Comparison of ENCODE assay signal across 10 mouse cellular contexts in genomic region chr16:17247727-17248126, GRCm38 (mm10). TPM values are rescaled to one million over a fixed set of nuclear protein-coding genes. Genes with fewer than 3 reads are reported as not detected.
A peak's percentile ranks its signal among the peaks of the same experiment; 100 is the strongest.
DNase-seq lines count a peak whose midpoint lies in the region; ATAC-seq lines count a peak whose summit lies in the region.
"Had no signal": no experiment of that assay in that cellular context is flagged by ENCODE, and none has a peak within 500 bp of the region (broad histone marks: within the 10 kb centered on the region; RNA-seq: fewer than 3 reads in every experiment).

No protein-coding gene starts in this region.

- H3K27ac ChIP-seq in lung, embryonic 16.5 days (ENCODE audit: low read length), result peak overlapping the region; percentile 72
- H3K27ac ChIP-seq in hindbrain, embryonic 13.5 days, result no peak overlapping the region
- H3K27ac ChIP-seq: forebrain, embryonic 10.5 days; stomach, embryonic 15.5 days had no signal

- peak; percentile 39 to 42 for DNase-seq in cerebellum, postnatal 14 days
- no peak for DNase-seq in cerebellum, postnatal 4 days (ENCODE audit: low spot score in 2 of 2)
- DNase-seq in brain, adult 2 months (ENCODE audit: low read depth, low spot score), result peak; percentile 47
- DNase-seq in heart, postnatal 10 days, result peak; percentile 74 to 76
- DNase-seq in gastrocnemius, postnatal 36 days, result no peak

- peak; percentile 76 for ATAC-seq in lung, embryonic 16.5 days (ENCODE audit: low read depth)
- no peak for ATAC-seq in inflammation-experienced regulatory T-cells, adult 6 months
- ATAC-seq in hindbrain, embryonic 13.5 days (ENCODE audit: low FRiP score), result no peak

- H3K9ac ChIP-seq in lung, embryonic 16.5 days (ENCODE audit: low read length), result no peak overlapping the region
- H3K9ac ChIP-seq in hindbrain, embryonic 13.5 days, result no peak overlapping the region
- H3K9ac ChIP-seq: stomach, embryonic 15.5 days had no signal

- no peak overlapping the region for H3K4me2 ChIP-seq in lung, embryonic 16.5 days (ENCODE audit: low read depth, low read length)
- H3K4me2 ChIP-seq in hindbrain, embryonic 13.5 days, result no peak overlapping the region
- H3K4me2 ChIP-seq: stomach, embryonic 15.5 days had no signal

- H3K36me3 ChIP-seq in lung, embryonic 16.5 days (ENCODE audit: control insufficient read depth, insufficient read depth, low read length), result no peaks in the 10 kb centered on the region
- H3K36me3 ChIP-seq in hindbrain, embryonic 13.5 days, result no peaks in the 10 kb centered on the region
- H3K36me3 ChIP-seq: stomach, embryonic 15.5 days had no signal

- WGBS in lung, embryonic 16.5 days, result 41% methylated on average over 4 of the region's 4 CpGs
- WGBS in hindbrain, embryonic 13.5 days, result 78% methylated on average over 4 of the region's 4 CpGs

- H3K27me3 ChIP-seq in lung, embryonic 16.5 days (ENCODE audit: control insufficient read depth, insufficient read depth, low read depth, low read length), result no peaks in the 10 kb centered on the region
- H3K27me3 ChIP-seq in hindbrain, embryonic 13.5 days, result no peaks in the 10 kb centered on the region
- H3K27me3 ChIP-seq: stomach, embryonic 15.5 days had no signal

- H3K9me3 ChIP-seq in lung, embryonic 16.5 days (ENCODE audit: control insufficient read depth, low read length), result no peaks in the 10 kb centered on the region
- no peaks in the 10 kb centered on the region for H3K9me3 ChIP-seq in hindbrain, embryonic 13.5 days
- H3K9me3 ChIP-seq: forebrain, embryonic 10.5 days; stomach, embryonic 15.5 days had no signal

- intact Hi-C loops in heart, postnatal 10 days (cut with DNase I), result no loop called here
- intact Hi-C loops in gastrocnemius, postnatal 36 days (cut with DNase I), result no loop called here

- H3K4me1 ChIP-seq in lung, embryonic 16.5 days (replicated peaks; ENCODE audit: control insufficient read depth, insufficient read depth, low read length), result peaks cover 38% of the 10 kb centered on the region
- peaks cover 41% of the 10 kb centered on the region for H3K4me1 ChIP-seq in hindbrain, embryonic 13.5 days (replicated peaks)

- no peak overlapping the region for H3K4me3 ChIP-seq in lung, embryonic 16.5 days (ENCODE audit: low read length)
- no peak overlapping the region for H3K4me3 ChIP-seq in hindbrain, embryonic 13.5 days
- H3K4me3 ChIP-seq: forebrain, embryonic 10.5 days; stomach, embryonic 15.5 days had no signal

RNA-seq across cellular contexts. Expression of gene Hic2, which starts 14.4 kb away (rescaled TPM):
- total RNA-seq in heart, postnatal 10 days (2021), result 1 to 10 TPM; 3.7 to 4.1 TPM
- polyA plus RNA-seq in lung, embryonic 16.5 days (2015; fragmentation: Nextera tagmentation; extraction: Ambion mirVana), result 4.1 and 4.5 TPM in 2 replicates
- 1 to 10 TPM; 1.1 to 1.3 TPM for total RNA-seq in gastrocnemius, postnatal 36 days (2021)
- polyA plus RNA-seq in inflammation-experienced regulatory T-cells, adult 6 months (2017; shearing (Covaris generic)), result 1 to 10 TPM in 1 of 3 experiments, under 1 TPM in 2; 0.72 to 1.8 (median 0.83) TPM
- polyA plus RNA-seq in hindbrain, embryonic 13.5 days (2015; fragmentation: Nextera tagmentation; extraction: Ambion mirVana), result 9.0 and 9.4 TPM in 2 replicates

RNA-seq across cellular contexts. Expression of gene Tmem191c, which starts 28.1 kb away (rescaled TPM):
- total RNA-seq in heart, postnatal 10 days (2021), result 1 to 10 TPM; 5.0 to 5.5 TPM
- 8.5 and 9.7 TPM in 2 replicates for polyA plus RNA-seq in lung, embryonic 16.5 days (2015; fragmentation: Nextera tagmentation; extraction: Ambion mirVana)
- total RNA-seq in gastrocnemius, postnatal 36 days (2021), result 1 to 10 TPM in 1 of 2 experiments, under 1 TPM in 1; 0.91 to 1.4 TPM
- 10 to 100 TPM; 16.9 to 42.0 (median 36.2) TPM for polyA plus RNA-seq in inflammation-experienced regulatory T-cells, adult 6 months (2017; shearing (Covaris generic))
- polyA plus RNA-seq in hindbrain, embryonic 13.5 days (2015; fragmentation: Nextera tagmentation; extraction: Ambion mirVana), result 32.6 and 33.3 TPM in 2 replicates

RNA-seq across cellular contexts. Expression of gene Rimbp3, which starts 39.3 kb away (rescaled TPM):
- under 1 TPM; 0.19 to 0.27 TPM for total RNA-seq in heart, postnatal 10 days (2021)
- 0.16 and 0.20 TPM in 2 replicates for polyA plus RNA-seq in lung, embryonic 16.5 days (2015; fragmentation: Nextera tagmentation; extraction: Ambion mirVana)
- not detected for total RNA-seq in gastrocnemius, postnatal 36 days (2021)
- under 1 TPM in 1 of 3 experiments, not detected in 2; 0.07 TPM for polyA plus RNA-seq in inflammation-experienced regulatory T-cells, adult 6 months (2017; shearing (Covaris generic))
- polyA plus RNA-seq in hindbrain, embryonic 13.5 days (2015; fragmentation: Nextera tagmentation; extraction: Ambion mirVana), result 1.8 and 1.9 TPM in 2 replicates

RNA-seq across cellular contexts. Expression of gene Ube2l3, which starts 45.3 kb away (rescaled TPM):
- total RNA-seq in heart, postnatal 10 days (2021), result 100 to 1,000 TPM; 133 to 137 TPM
- polyA plus RNA-seq in lung, embryonic 16.5 days (2015; fragmentation: Nextera tagmentation; extraction: Ambion mirVana), result 330 and 339 TPM in 2 replicates
- total RNA-seq in gastrocnemius, postnatal 36 days (2021), result 100 to 1,000 TPM; 130 to 135 TPM
- 100 to 1,000 TPM; 241 to 356 (median 330) TPM for polyA plus RNA-seq in inflammation-experienced regulatory T-cells, adult 6 months (2017; shearing (Covaris generic))
- polyA plus RNA-seq in hindbrain, embryonic 13.5 days (2015; fragmentation: Nextera tagmentation; extraction: Ambion mirVana), result 313 and 319 TPM in 2 replicates

Comparison
In these comparisons a context has a peak if more than half of its experiments do, and no peak if none do; other contexts are left out.
1. DNase-seq: peak in cerebellum, postnatal 14 days (2 of 2), brain, adult 2 months (single experiment) and heart, postnatal 10 days (2 of 2); none in cerebellum, postnatal 4 days (0 of 2) and gastrocnemius, postnatal 36 days (0 of 2).